Mouse (Mus musculus) stomach, embryonic 15.5 days (tissue): ENCODE data around the gene Ficd. TPM values are rescaled to one million over a fixed set of nuclear protein-coding genes. Genes with fewer than 3 reads are reported as not detected.

Source experiments
- ATAC-seq: fragments of 200-750 bp; cut with Nextera tagmentation; 2 replicates; pipeline ENCODE4 v1.8.0; 2017; ENCODE audit warnings: low read depth, moderate number of reproducible peaks, moderate TSS enrichment; ENCODE audit not compliant: insufficient read depth, low FRiP score
- H3K27ac ChIP-seq: fragments of 300-500 bp; sonication (generic); 2 replicates; pipeline ENCODE4 v1.5.1; 2015; ENCODE audit warnings: mild to moderate bottlenecking, inconsistent platforms
- H3K27me3 ChIP-seq: fragments of 300-500 bp; sonication (generic); replicated peaks from 2 replicates; pipeline ENCODE4 v1.6.1; 2015; ENCODE audit warnings: inconsistent platforms
- H3K36me3 ChIP-seq: fragments of 300-500 bp; sonication (generic); 2 replicates; pipeline ENCODE4 v1.6.1; 2015; ENCODE audit warnings: inconsistent platforms
- H3K4me1 ChIP-seq: fragments of 300-500 bp; sonication (generic); 2 replicates; pipeline ENCODE4 v1.6.1; 2015; ENCODE audit warnings: inconsistent platforms
- H3K4me2 ChIP-seq: fragments of 300-500 bp; sonication (generic); 2 replicates; pipeline ENCODE4 v1.6.1; 2015; ENCODE audit warnings: mild to moderate bottlenecking, inconsistent platforms
- H3K4me3 ChIP-seq: fragments of 300-500 bp; sonication (generic); replicated peaks from 2 replicates; pipeline ENCODE4 v1.5.1; 2015; ENCODE audit warnings: inconsistent platforms
- H3K9ac ChIP-seq: fragments of 300-500 bp; sonication (generic); 2 replicates; pipeline ENCODE4 v1.6.1; 2015; ENCODE audit warnings: inconsistent platforms
- H3K9me3 ChIP-seq: fragments of 300-500 bp; sonication (generic); 2 replicates; pipeline ENCODE4 v1.6.1; 2016; ENCODE audit warnings: inconsistent platforms
- WGBS: fragments of 180-500 bp; shearing (Covaris S2); methylation state at CpG from one replicate; pipeline ENCODE4 v1.1.7; 2015; 5-methylcytosine and 5-hydroxymethylcytosine counted together
- polyA plus RNA-seq: library from polyadenylated mRNA; unstranded; fragments of >200 nt; fragmentation: Nextera tagmentation; extraction: Ambion mirVana; gene quantifications from 2 replicates; pipeline ENCODE4 v1.2.1, GENCODE M21; 2015

The Ficd gene
- polyA plus RNA-seq, 1 experiment from 2014 or later = 7.1 TPM

GRCm38 (mm10) chr5:113734376-113734775, 1.2 kb upstream of the Ficd start:
- Histone ChIP-seq H3K4me1 (peaks cover 14% of the 10 kb centered on the region), H3K27me3 (no peaks in the 10 kb centered on the region), H3K9ac (no peak overlapping the region), H3K4me2 (no peak overlapping the region), H3K36me3 (peaks cover 15% of the 10 kb centered on the region), H3K9me3 (no peaks in the 10 kb centered on the region), H3K27ac (peak overlapping the region; percentile 85; the same call in 1 of the 2 replicates), H3K4me3 (no peak overlapping the region)
- no peak for ATAC-seq
- WGBS = 62% methylated on average over 5 of the region's 5 CpGs

DNA sequence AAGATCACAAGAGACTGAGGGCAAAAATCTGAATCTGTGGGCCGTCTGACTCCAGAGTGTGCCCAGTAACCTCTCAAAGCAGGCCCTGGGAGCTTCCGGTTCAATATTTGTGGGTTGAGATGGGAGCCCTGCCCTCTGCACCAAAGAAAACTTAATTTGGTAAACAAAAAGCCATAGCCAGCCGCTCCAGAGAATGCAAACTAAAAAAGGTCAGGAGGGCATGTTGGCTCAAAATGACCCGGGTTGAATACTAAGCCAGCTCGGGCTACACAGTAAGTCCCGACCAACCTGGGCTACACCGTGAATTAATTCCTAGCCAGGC, 619 bp upstream of the Ficd start:
- 15% methylated on average over 7 of the region's 7 CpGs for WGBS
- Histone ChIP-seq H3K36me3 (peaks cover 21% of the 10 kb centered on the region), H3K4me2 (peak overlapping the region; percentile 72), H3K4me1 (peaks cover 14% of the 10 kb centered on the region), H3K27me3 (no peaks in the 10 kb centered on the region), H3K9me3 (no peaks in the 10 kb centered on the region), H3K9ac (peak overlapping the region; percentile 35; the same call in 1 of the 2 replicates), H3K4me3 (peak overlapping the region; percentile 57), H3K27ac (peak overlapping the region; percentile 85)
- ATAC-seq = peak; percentile 29; the same call in 1 of the 2 replicates

GRCm38 (mm10) chr5:113736113-113736502, 505 bp downstream of the Ficd start:
- H3K9me3 ChIP-seq = no peaks in the 10 kb centered on the region
- H3K27me3 ChIP-seq = no peaks in the 10 kb centered on the region
- H3K27ac ChIP-seq = peak overlapping the region; percentile 93
- no peak for ATAC-seq
- H3K4me2 ChIP-seq = peak overlapping the region; percentile 79
- peak overlapping the region; percentile 57 for H3K4me3 ChIP-seq
- H3K4me1 ChIP-seq = peaks cover 14% of the 10 kb centered on the region
- WGBS = 3% methylated on average over 10 of the region's 10 CpGs
- H3K36me3 ChIP-seq = peaks cover 26% of the 10 kb centered on the region
- H3K9ac ChIP-seq = peak overlapping the region; percentile 47

- H3K4me3 ChIP-seq = peak overlapping the region; percentile 57
- H3K36me3 ChIP-seq = peaks cover 30% of the 10 kb centered on the region
- H3K27me3 ChIP-seq = no peaks in the 10 kb centered on the region
- H3K9ac ChIP-seq = peak overlapping the region; percentile 47; the same call in 1 of the 2 replicates
- WGBS = 35% methylated on average over 15 of the region's 15 CpGs
- peak overlapping the region; percentile 93 for H3K27ac ChIP-seq
- H3K4me2 ChIP-seq = peak overlapping the region; percentile 79
- no peaks in the 10 kb centered on the region for H3K9me3 ChIP-seq
- ATAC-seq = no peak
- peaks cover 14% of the 10 kb centered on the region for H3K4me1 ChIP-seq
These were observed 1.0 kb downstream of the Ficd start for GRCm38 (mm10) chr5:113736522-113737164.

DNA sequence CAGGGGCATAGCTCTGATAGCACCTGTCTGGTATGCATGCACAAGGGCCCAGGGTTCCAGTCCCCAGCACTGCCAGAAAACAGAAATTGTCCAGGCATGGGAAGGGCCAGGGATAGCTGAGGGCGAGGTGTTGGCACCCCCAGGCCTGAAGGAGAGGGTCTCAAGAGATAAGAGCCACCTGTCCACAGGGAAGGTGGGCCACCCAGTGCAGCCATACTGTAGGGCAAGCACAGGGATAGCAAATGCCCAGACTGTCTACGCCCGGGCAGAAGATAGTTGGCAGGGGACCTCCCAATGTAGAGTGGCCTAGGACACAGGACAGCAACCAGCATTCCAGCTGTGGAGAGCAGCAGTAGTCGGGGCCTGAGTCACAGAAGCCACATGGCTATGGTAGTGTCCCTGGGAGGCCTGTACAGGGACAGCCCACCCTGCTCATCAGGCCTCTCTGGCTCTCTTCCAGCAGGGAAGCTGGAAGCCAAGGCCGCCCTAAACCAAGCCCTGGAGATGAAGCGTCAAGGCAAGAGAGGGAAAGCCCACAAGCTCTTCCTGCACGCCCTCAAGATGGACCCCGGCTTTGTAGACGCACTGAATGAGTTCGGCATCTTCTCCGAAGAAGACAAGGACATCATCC, 2.1 kb downstream of the Ficd start:
- Histone ChIP-seq H3K4me3 (no peak overlapping the region), H3K27me3 (no peaks in the 10 kb centered on the region), H3K36me3 (peaks cover 39% of the 10 kb centered on the region), H3K27ac (no peak overlapping the region), H3K9me3 (no peaks in the 10 kb centered on the region), H3K4me2 (no peak overlapping the region), H3K9ac (no peak overlapping the region), H3K4me1 (peaks cover 14% of the 10 kb centered on the region)
- no peak for ATAC-seq
- WGBS = 85% methylated on average over 11 of the region's 11 CpGs

GRCm38 (mm10) chr5:113747629-113748028, 12.0 kb downstream of the Ficd start:
- H3K27me3 ChIP-seq = no peaks in the 10 kb centered on the region
- H3K9me3 ChIP-seq = no peaks in the 10 kb centered on the region
- no peak overlapping the region for H3K4me2 ChIP-seq
- no peak overlapping the region for H3K27ac ChIP-seq
- 95% methylated on average over 5 of the region's 5 CpGs for WGBS
- H3K36me3 ChIP-seq = peaks cover 95% of the 10 kb centered on the region
- H3K4me3 ChIP-seq = no peak overlapping the region
- H3K9ac ChIP-seq = no peak overlapping the region
- ATAC-seq = no peak
- H3K4me1 ChIP-seq = no peaks in the 10 kb centered on the region

DNA sequence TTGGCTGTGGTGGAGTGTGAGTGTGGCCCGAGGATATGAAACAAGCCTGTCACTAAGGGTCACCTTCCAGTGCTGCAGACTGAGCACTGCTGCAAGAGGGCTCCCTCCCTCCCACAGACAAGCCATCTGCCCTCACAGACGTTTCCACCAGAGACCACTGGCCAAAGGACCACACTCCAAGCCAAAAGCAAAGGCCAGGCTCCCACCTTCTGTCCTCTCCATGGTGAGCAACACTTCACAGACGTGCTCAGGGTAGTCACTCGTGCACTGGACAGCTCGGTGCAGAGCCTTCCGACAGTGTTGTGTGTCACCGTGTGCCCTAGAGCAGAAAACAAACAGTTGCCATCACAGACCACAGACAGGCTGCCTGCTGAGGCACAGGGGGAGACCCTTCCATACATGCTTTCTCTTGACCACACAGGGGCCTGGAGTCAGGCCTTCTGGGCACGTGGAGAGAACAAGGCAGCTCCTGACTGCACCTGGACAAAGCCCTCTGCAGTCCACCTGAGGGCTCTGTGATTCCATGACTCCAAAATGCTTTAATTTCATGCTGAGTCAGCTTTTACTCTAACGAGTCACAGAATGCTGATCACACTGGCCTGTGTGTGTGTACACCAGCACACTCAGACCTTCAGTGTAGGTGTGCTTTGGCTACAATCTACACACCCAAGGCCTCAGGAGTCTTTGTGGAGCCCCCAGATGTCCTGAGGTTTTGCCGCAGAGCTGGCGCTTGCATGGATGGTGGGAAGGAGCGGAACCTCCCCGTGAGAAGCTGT, 13.1 kb downstream of the Ficd start:
- no peak overlapping the region for H3K27ac ChIP-seq
- H3K9me3 ChIP-seq = no peaks in the 10 kb centered on the region
- H3K27me3 ChIP-seq = no peaks in the 10 kb centered on the region
- ATAC-seq = no peak
- no peak overlapping the region for H3K4me3 ChIP-seq
- H3K9ac ChIP-seq = no peak overlapping the region
- H3K4me2 ChIP-seq = no peak overlapping the region
- no peaks in the 10 kb centered on the region for H3K4me1 ChIP-seq
- H3K36me3 ChIP-seq = peaks cover 95% of the 10 kb centered on the region
- WGBS = 93% methylated on average over 13 of the region's 13 CpGs

DNA sequence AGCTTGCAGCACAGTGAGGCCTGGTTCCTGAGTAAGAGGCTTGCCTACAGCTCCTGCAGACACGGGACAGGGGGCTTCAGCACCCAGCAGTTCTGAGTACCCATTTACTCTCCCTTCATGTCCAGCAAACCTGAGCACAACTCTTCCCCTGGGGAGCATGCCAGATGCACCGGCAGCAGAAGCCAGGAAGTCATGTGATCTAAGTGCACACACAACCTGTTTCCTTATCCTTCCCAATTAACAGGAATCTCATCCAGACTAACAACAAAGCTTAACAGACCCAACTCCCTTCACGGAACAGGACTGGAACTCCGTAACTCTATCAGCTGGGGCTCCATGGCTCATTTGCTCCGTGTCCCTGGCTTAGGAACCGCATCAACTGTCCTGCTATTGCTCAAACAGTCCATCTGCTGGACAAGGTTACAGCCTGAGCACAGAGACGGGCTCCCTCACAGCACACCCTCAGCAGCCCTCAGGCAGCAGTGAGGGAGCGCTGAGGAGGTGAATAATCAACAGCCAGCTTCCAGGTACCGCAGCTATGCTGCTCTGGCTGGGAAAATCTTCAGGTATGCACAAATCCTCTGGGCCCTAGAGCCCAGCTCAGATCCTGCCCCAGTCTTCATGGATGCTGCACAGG, 16.0 kb downstream of the Ficd start:
- WGBS = 89% methylated on average over 9 of the region's 9 CpGs
- H3K9ac ChIP-seq = no peak overlapping the region
- no peak overlapping the region for H3K4me2 ChIP-seq
- H3K36me3 ChIP-seq = peaks cover 87% of the 10 kb centered on the region
- H3K27ac ChIP-seq = no peak overlapping the region
- no peak overlapping the region for H3K4me3 ChIP-seq
- ATAC-seq = no peak
- no peaks in the 10 kb centered on the region for H3K4me1 ChIP-seq
- no peaks in the 10 kb centered on the region for H3K27me3 ChIP-seq
- no peaks in the 10 kb centered on the region for H3K9me3 ChIP-seq

- Histone ChIP-seq H3K9ac (no peak overlapping the region), H3K27me3 (no peaks in the 10 kb centered on the region), H3K4me2 (no peak overlapping the region), H3K4me1 (no peaks in the 10 kb centered on the region), H3K9me3 (no peaks in the 10 kb centered on the region), H3K4me3 (no peak overlapping the region), H3K27ac (no peak overlapping the region), H3K36me3 (peaks cover 85% of the 10 kb centered on the region)
- no peak for ATAC-seq
- 84% methylated on average over 15 of the region's 15 CpGs for WGBS
These were observed 19.9 kb downstream of the Ficd start for GRCm38 (mm10) chr5:113755347-113756030.

DNA sequence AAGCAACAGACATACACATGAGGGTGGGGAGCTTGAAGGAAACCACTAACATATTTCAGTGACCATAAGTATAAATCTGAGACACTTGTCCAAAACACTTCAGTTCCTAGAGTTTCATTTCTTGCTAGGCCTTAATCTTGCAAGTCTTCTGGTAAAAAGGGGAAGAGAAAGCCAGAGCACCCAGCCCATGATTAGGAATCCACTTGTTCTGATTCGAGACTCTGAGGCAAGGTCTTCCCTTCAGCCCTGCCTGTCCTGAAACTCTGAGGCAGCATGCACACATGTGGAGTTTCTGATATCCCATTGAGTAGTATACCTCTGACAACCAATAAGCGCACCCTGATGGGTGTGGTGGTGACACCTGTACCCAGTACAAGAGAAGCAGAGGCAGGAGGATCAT, 26.0 kb downstream of the Ficd start:
- ATAC-seq = no peak
- Histone ChIP-seq H3K4me3 (no peak overlapping the region), H3K36me3 (peaks cover 46% of the 10 kb centered on the region), H3K4me2 (no peak overlapping the region), H3K9ac (no peak overlapping the region), H3K9me3 (no peaks in the 10 kb centered on the region), H3K27me3 (no peaks in the 10 kb centered on the region), H3K4me1 (no peaks in the 10 kb centered on the region), H3K27ac (no peak overlapping the region)
- WGBS = 85% methylated on average over 2 of the region's 2 CpGs

GRCm38 (mm10) chr5:113764426-113764825, 28.8 kb downstream of the Ficd start:
- Histone ChIP-seq H3K27ac (no peak overlapping the region), H3K4me1 (peaks cover under 1% of the 10 kb centered on the region; the same call in 1 of the 2 replicates), H3K27me3 (no peaks in the 10 kb centered on the region), H3K36me3 (peaks cover 31% of the 10 kb centered on the region), H3K9me3 (no peaks in the 10 kb centered on the region), H3K4me3 (no peak overlapping the region), H3K4me2 (no peak overlapping the region), H3K9ac (no peak overlapping the region)
- 93% methylated on average over 7 of the region's 7 CpGs for WGBS
- no peak for ATAC-seq
